Mouse (Mus musculus): ENCODE data around the gene Hoxa10. TPM values are rescaled to one million over a fixed set of nuclear protein-coding genes. Genes with fewer than 3 reads are reported as not detected.
A peak's percentile ranks its signal among the peaks of the same experiment; 100 is the strongest.

The Hoxa10 gene
- total RNA-seq, 2 experiments from 2014 or later: 0.12 TPM; not detected in 1

DNA sequence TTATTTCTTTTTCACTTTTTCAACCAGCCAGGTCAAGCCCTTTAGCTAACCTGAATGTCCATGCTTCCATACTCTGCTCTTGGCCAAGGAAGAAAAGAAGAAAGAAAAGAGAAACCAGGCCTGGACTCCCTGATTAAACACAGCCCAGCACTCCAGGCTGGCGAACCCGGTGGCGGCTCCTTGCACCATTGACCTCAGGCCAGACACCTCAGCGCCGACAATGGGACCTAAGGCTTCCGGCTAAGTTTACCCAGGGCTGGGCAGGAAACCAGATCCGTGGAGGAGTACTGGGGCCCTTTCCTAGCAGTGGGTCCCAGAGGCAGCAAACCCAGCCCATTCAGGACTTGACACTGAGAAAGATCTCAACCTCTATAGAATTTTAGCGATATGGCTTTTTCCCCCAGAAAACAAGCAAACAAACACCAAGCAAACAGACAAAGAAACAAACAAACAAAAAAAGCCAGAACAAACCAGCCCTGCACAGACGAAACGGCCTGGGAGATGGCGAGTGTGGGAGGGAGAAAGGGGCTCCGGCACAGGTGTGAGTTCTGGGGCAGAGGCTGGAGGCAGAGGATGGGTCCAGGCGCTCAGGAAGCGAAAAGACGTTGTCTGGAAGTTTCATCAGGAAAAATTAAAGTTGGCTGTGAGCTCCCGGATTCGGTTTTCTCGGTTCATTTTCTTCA is 8.6 kb downstream of the Hoxa10 start:
- no peak for ATAC-seq (replicated peaks; ENCODE audit: poor library complexity)

DNA sequence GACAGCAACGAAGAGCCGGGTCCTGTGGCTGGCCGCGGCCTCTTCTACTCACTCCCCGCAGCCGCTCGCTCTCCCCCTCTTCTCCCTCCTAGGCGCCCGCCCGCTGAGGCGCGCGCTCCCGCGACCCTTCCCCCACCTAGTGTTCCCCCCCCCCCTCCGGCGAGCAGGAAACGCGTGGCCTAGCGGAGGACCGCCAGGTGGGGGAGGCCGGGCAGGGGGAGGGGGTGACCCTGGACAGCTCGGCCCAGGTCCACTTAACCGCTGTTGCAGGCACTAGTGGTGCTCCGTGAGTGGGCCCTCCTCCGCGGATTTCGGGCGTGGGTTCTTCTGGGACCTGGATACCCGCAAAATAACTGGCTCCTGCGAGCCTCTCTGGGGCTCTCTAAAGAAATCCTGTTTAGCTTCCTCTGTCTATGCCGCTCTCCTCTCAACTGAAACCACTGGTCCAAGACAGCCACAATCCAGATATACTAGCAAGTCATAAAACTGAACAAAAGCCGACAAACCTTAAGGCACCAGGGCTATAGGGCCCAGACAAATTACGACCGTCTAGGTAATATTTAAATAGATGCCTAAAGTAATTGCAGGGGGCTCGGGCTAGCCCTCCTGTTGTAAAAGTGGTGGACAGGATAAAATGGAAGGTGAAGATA is 10.0 kb downstream of the Hoxa10 start, which contains the start of gene Hoxa9:
Gene Hoxa9 (minus strand): TSS at position 574 of the 650 bp plus-strand sequence.
- no peak for ATAC-seq (replicated peaks; ENCODE audit: poor library complexity)

DNA sequence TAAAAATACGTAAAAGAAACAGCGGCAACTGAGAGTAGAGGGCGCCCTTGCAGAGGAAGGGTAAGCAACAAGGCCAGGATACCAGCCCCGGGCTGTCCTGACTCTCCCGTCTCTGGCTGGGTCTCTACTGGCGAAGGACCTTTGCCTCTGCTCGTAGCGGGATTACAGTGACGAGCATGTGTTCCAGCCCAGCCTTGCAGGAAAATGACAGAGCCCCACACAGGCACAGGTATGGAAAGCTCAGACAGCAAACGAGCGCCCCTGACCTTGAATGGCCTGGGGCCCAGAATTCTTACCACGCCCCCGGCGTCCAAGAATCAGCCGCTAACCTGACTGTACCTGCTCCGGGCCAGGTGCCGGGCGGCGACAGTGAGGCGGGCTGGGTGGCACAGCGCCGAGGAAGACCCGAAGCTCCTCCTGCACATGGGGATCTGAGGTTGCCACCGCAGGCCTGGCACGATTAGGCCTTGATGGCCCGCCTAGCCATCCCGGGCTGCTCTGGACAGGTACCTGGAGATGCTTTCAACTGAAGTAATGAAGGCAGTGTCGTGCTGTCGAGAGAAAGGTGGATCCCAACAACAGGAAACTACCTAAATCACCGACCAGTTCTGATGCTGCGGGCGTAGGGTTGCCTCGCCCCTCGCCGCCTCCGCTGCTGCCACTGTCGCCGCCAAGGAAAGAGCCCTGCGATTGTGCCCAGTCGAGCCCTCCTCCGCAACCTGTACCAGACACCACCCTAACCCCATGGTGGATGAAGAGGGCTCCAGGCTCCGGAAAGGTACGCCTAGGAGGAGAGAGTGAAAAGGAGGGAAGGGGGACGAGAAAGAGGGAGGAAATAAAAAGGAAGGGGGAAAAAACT is 10.9 kb downstream of the Hoxa10 start:
- 0 out of 2 replicates have a peak, but pooled peaks have one; percentile 18 for ATAC-seq (replicated peaks; ENCODE audit: poor library complexity)

DNA sequence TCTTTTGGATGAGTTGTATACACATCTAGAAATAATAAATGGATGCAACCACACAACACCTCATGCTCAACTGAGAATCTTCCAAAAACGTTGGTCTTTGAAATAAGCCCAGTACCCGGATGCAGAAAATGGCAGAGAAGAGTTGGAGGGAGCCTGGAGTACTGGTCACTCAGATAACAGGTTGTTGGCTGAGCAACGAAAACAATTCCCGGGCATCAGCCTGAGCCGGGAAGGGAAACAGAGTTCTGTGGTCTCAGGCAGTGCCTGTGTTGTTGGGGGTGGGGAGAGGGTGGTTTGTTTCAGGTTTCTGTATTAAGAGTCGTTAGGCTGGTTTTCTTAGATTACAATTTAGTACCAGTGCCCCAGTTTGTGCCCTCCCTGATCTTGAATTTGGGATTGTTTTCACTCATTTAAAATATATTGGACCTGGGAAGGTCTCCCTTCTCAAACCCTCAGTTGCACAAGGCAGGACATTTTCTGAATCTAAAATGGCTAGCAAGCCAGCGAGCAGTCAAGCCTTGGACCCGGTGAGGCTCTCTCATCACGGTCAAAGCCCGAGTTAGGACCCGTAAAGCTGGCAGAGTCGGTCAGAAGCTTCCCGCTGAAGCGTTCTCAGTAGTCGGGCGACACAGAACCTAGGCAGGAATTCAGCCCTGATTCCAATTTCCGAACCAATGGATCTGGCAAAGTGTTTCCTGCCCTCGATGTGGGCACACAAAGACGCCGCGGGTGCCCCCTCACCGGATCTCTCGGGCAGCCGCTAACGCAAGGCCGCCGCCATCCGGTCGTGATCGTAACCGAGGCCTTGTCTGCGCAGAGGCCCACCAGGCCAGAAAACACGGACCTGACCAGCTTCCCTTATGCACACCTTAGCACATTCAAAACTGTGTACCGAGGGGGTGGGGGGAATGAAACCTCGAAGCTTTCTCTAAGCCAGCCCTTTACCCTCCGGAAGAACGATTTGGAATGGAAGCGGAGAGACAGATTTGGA is 11.9 kb downstream of the Hoxa10 start:
- ATAC-seq (replicated peaks; ENCODE audit: poor library complexity): peak; percentile 24

DNA sequence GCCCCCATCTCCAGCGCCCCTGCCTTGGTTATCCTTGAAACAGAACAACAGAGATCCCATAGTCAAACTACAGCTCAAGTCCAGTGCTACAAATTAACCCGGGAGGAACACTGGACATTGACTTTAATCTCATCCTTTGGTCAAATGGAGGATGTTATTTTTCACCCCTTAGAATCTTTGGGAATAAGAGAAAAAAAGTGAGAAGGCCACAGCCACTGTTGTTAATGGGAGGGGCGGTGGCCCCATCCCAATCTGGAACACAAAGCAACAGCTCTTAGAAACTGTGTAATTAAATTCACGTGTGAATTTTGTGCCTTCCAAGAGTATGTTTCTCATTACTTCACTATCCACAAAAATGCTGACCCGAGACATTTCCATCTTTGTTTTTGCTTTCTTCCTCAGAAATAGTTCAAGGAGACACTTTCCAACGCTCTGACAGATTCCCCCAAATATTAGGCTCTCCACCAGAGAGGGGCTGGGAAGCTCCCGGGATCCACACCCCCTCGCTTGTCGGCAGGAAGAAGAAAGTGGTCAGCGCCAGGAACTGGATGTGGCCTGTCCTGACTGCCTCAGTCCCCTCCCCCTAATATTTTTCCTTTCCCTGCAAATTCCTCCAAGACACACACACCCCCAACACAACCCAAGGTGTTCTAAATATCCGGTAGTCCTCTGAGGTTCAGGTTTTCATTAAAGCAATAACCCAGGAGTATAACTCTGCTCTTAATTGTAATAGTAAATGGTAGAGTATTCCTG is 13.0 kb downstream of the Hoxa10 start:
- ATAC-seq (replicated peaks; ENCODE audit: poor library complexity): no peak

DNA sequence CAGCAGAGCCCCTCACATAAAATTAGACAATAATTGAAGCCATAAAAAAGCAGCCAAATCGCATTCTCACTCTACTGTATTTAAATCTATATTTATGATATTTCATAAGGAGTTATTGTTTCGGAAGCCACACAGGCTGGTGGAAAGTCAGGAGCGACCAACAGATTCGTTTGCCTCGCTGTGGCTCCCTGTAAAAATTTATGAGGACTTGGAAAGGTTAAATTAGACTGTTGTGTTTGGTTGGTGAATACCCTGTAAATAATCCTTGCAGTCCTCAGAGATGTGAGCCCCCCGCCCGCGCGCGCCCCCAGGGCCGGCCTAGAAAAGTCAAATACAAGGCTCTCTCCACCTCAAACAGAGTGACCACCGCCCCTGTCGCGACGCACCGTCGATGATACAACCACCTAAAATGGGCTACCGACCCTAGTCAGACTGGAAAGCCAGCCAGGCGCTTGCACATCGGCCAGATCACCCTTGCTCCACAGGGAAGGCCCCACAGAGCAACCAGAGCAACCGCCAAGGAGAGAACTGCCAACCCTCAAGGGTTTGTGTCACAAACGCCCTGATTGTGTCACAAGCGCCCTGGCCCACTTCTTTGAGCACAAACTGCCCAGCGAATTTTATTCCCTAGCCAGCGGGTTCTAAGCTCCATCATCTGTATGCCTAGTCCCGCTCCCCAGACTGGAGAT is 13.9 kb downstream of the Hoxa10 start:
- no peak for ATAC-seq (replicated peaks; ENCODE audit: poor library complexity)

DNA sequence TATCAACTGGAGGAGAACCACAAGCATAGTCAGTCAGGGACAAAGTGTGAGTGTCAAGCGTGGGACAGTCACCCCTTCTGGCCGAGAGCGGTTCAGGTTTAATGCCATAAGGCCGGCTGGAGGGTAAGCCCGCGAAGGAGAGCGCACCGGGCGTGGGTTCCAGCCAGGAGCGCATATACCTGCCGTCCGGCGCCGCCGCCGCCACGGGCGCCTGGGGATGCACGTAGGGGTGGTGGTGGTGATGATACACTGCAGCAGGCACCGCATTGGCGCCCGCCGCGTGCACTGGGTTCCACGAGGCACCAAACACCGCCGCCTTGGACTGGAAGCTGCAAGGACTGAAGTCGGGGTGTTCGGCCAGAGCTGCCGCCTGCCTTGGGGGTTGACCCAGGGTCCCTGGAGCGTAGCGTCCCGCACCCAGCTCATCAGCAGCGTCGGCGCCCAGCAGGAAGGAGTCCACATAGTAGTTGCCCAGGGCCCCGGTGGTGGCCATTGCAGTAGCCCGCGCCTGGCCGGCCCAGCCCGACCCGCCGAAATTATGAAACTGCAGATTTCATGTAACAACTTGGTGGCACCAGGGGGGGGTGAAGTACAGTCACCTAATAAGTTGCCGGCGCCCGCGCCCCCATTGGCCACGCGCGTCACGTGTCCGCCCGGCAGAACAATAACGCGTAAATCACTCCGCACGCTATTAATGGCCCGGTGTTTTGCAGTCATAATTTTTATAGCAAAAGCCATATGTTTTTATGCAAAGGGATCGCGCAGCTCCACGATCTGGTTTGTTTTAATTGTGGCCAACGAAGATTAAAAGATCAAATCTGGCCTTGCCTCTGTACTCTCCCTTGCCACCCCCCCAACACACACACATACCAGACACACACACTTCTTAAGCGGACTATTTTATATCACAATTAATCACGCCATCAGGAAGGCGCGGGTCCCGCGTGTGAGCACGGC is 14.8 kb downstream of the Hoxa10 start:
- peak; percentile 47 for ATAC-seq (replicated peaks; ENCODE audit: poor library complexity)

DNA sequence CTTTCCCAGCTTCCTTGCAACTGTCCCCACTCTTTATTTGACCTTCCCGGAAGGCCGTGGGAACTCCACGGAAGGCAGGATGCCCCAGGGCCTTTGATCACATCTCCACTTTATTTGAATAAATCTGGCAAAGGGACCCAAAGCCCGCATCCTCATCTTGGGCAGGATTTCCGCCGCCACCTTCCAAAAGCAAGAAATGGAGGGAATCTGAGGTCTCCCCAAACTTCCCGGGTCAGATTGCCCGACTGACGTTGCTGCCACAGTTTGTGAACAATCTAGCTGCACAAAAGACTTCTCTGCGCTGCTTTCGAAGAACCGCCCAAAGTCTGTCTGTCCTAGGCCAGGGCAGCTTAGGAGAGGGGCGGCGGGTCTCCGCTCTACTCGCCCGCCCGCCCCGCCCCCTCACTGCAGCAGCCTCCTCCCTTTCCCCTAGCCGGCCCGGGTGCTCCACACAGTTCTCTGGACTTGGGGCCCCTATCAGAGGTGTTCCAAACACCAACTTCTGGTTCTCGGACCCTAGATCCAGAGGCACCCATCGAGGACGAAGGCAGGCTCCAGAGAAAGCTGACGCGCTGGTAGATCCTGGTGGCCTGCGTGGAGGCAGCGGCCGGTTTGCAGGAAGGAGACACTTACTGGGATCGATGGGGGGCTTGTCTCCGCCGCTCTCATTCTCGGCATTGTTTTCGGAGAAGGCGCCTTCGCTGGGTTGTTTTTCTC is 15.6 kb downstream of the Hoxa10 start:
- no peak for ATAC-seq (replicated peaks; ENCODE audit: poor library complexity)

DNA sequence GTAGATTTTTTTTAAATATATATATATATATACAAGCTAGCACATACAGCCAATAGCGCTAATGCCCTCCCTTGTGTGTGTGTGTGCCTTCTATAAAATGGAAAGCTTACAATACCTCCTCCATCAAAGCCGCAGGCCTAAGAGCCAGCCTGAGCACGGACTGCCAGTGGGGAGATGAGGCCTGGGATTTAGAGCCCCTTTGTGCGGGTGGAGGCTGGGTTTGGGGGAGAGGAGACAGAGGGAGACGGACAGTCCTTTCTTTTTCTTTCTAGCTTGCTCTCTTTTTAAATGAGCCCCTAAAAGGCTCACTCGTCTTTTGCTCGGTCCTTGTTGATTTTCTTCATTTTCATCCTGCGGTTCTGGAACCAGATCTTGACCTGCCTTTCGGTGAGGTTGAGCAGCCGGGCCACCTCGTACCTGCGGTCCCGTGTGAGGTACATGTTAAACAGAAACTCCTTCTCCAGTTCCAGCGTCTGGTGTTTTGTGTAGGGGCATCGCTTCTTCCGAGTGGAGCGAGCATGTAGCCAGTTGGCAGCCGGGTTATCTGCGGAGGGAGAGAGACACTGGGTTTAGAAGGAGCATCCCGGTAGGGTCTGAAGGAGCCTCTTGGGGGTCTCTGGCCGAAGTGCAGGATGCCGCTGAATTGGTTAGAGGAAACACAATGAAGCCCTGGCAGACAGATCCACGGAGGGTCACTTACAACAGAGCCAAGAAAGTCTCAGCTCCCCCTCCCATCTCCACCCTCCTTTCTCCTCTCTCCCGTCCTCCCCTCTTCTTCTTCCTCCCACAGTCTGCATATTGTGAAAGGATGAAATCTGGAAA is 16.5 kb downstream of the Hoxa10 start:
- no peak for ATAC-seq (replicated peaks; ENCODE audit: poor library complexity)

DNA sequence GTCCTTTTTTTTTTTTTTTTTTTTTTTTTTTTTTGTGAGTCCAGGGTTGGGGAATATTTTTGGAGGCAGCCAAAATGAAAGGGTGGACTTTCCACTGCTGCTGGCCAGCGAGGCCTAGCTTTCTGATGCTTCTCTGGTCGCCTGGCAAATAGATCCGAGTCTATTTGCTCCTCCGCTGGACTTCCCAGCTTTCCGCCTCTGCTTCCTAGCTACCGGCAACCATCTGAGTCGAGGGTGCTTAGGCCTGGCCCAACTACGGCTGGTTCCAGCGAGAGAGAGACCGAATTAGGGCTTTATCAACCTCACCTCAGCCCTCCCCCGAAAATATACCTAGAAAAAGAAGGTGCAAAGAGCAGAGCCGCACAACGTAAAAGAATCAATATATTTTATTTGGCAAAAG is 17.9 kb downstream of the Hoxa10 start:
- ATAC-seq (replicated peaks; ENCODE audit: poor library complexity): no peak

DNA sequence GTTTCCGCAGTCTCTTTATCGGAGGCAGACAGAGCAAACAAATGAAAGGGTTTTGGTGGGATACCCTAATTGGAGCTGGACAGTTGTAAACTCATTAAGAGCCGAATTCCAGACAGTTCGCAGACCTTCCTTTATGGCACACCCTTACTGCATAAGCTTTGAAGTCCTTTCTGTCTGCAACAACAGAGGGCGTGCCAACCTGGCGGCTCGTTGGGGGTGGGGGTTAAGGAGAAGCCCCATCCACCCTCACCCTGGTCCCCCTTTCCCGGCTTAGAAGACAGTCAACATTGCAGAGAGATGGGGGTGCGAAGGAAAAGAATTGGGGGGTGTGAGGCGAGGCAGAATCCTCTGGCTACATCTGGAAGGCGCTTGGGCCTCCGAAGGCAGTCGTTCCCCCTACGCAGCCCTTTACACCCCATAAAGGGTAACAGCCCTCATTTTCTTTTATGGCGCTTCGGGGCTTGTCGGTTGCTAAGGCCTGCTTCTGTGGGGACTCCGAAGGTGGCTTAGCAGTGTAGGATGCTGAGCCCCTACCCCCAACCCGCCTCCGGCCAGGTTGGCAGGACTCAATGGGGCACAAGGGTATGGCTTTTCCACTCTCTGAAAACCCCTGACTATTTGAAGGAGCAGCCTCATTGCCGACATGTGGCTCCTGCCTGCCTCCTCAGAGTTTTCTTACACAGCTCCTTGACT is 18.5 kb downstream of the Hoxa10 start:
- ATAC-seq (replicated peaks; ENCODE audit: poor library complexity): no peak

DNA sequence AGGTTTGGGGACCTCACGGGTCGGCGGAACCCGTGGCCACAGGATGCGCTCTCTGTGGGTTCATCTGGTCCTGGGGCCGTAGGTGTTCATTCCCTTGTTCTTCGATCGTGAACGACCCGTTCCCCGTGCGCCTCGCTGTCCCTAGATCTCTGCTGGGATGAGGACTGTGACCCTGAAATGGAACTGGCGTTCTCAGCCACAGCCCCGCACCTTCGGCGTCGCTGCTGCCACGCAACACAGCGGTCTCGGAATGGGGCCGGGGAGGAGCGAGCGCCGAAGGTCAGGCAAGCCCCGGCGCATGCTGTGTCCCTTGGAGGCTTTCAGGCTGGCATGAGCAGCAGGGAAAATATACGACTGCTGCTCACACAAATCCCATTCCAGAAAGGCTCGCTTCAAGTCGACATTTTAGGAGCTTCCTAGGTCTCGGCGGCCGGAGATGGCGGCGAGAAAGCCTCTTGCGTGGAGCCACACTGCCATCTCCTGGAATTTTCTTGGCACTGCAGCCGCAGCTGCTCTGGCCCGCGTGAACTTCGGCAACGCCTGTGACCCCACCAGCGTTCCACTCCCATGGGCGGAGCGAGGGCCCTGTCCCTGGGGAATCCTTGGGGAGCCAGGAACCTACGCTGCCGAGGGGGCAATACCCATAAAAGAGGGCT is 19.2 kb downstream of the Hoxa10 start, which contains the start of gene Hoxa7:
Gene Hoxa7 (minus strand): TSS at position 518 of the 656 bp plus-strand sequence.
- peak; percentile 70 for ATAC-seq (replicated peaks; ENCODE audit: poor library complexity)

DNA sequence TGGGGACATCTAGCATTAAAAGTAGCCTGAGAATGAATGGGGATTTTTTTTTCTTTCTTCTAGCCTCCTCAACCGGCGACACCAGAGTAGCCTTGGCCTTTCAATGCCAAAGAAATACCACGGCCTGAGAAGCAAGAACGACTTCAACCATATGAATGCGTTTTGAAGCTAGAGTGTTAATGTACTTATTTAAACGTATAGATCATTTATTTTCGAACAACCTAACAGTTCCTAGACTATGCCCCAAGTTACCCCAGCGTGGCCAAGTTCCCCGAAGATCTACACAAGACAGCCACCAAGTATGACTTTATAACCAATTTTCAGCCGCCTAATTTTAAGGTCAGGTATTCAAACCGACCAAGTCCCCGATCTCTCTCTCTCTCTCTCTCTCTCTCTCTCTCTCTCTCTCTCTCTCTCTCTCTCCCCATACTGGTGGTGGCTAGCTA is 19.8 kb downstream of the Hoxa10 start:
- no peak for ATAC-seq (replicated peaks; ENCODE audit: poor library complexity)

DNA sequence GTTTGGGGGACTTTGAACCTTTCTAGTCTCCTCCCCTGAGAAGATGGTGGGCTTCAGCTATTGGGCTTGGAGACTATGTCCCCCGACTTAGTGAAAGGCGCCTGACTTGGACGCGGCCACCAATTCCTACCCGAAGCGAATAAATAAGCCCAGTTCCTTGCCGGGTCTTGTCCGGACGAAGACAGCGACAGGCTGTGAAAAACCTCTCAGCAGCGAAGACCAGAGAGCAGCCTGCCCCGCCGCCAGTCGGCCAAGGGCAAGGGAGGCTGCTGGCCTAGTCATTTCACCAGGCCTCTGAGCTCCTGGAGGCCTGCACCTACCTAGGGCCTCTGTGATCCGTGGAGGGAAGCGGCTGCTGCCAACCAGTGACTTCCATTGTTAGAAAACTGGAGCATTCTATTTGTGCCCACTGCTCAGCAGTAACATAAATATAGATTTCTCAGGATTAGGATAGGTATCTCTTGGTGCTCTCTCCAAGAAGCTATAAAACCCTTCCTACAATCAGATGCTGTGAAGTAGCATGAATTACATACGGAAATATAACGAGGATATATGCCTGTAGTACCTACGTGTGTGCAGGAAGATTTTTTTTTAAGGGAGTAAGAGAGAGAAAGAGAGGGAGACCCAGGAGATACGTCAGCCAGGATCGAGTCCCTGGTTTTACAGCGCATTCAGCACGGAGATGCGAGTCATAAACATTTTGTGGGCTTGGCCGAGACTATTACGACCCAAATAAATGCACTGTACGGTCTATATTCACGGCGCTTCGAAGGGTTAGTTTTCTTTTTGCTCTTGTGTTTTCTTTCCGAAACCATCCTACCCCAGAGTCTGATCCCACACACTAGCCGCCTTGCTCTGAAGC is 20.4 kb downstream of the Hoxa10 start:
- ATAC-seq (replicated peaks; ENCODE audit: poor library complexity): 0 out of 2 replicates have a peak, but pooled peaks have one; percentile 5
